Mouse (Mus musculus): ENCODE measurements around the gene Adgrf4.
A peak's percentile ranks its signal among the peaks of the same experiment; 100 is the strongest.

The Adgrf4 gene

DNA sequence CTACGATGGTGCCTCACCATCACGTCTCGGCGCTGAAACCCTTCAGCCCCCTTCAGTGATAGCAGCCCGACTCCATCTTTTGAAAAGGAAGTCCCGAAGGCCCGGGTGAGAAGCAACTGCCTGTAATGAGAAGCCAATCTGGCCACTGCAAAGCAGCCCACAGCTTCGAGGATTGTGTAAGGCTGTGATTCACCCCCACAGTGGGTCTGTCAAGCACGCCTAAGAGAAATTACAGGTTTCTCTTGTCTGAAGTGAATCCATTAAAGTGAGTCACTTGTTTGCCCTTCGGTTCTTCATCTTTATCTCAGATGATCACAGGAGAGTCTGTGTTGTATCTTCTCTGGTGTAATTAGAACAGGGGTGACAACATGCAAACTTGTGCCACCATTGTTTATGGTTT, at the start of gene Adgrf4:
TSS of gene Adgrf4 (minus strand) at position 149 of the 400 bp plus-strand sequence.
- no peak for DNase-seq

DNA sequence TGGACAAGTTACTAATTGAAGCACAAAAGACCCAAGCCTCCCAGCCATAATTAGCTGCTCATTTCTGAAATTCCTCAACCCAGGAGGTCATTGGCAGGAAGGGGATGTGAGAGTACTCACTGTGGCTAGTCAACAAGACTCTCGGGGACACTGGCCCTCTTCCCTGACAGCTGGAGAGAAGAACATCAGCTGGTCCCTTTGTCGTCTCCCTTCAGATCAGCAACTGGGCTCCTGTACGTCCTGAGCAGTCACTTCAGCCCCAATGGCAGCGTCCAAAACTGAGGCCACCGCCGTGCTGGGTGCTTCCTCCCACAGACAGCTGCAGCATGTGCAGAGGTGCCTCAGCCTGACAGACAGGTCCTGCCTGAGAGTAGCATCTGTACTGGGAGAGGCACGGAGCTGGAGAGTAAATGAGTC, 49.7 kb upstream of the Adgrf4 start, which contains the start of gene Adgrf2:
TSS of gene Adgrf2 (minus strand) at position 379 of the 417 bp plus-strand sequence.
- peak; percentile 14 for DNase-seq

DNA sequence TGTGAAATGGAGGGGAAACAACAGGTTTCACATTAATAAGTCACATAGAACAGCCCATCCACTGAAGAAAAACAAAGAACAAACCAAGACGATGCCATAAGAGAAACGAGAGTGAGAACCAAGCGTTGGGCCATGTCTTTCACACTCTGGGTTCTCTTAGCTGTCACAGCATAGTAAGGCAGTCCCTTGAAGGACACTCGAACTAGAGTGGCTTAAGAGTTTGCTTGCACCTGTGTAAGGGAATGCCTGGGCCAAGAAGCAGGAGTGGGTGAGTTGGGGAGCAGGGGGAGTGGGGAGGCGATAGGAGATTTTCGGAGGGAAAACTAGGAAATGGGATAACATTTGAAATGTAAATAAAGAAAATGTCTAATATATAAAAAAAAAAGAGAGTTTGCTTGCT, 46.7 kb upstream of the Adgrf4 start:
- no peak for DNase-seq

DNA sequence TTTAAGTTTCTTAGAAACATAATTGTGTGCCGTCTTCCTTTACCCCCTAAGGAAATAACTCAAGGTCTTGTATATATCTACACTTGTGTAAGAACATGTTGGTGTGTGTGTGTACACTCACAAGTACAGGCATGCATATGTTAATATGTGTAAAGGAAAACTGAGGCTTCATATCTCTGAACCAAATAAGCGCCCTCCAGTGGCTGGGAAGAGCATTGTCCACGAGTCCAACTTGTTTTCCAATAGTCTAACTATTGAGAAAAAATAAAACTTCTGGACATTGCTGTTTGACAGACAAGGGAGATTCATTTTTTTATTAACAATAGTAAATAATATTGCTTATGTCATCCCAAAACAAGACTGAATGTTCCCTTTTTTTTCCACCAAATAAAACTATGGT, 25.1 kb upstream of the Adgrf4 start:
- DNase-seq, result no peak

DNA sequence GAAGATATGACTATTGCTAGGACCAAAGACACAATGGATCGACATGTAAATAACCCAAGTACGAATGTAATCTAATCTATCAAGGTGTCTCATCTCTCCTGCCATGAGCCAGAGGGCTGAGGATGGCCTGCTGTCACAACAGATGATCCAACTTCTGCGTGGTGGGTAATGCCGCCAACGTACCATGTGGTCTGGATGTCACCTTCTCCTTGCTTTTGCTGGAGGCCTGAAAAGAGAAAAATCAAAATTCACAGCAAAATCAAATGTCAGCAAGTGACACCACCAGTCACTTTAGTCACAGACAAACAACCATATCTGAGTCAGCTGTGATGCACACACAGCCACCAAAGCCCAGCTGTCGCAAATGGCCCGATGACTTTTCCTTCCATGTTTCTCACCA, 22.9 kb upstream of the Adgrf4 start:
- DNase-seq, result no peak

DNA sequence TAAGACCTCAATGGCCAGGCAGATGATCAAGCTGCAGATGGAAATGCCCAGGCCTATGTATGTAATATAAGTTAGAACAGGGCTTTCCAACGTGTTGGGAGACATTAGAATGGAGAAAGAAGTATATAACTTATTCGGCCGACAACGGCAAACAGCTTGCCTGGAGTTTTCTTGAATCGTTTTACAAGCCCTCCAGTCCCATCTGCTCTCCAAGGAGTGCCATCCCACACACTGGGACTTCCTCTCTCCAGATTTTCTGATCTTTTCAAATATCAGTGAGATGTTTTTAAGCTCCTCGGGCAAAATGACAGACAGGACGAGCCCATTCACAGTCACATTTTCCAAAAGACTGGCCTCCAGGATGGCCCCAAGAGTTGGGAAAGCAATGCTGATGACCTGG, 18.6 kb upstream of the Adgrf4 start:
- no peak for DNase-seq

DNA sequence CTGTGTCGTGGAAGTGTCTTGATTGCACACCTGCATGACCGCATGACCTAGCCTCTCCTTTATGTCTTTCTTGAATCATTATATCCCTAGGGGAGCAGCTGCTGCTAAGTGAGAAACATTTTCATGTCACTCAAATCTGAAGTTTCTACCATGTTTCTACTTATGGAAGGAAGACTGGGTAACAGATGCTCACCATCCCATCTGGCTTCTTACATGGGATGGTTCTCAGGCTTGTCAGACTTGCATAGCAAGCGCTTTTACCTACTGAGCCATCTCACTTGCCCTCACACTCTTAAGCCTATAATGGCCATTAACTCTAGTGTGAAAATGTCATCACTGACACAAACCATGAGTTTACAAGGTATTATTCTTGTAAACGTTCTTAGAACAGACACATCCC, 13.5 kb upstream of the Adgrf4 start:
- DNase-seq, result no peak

DNA sequence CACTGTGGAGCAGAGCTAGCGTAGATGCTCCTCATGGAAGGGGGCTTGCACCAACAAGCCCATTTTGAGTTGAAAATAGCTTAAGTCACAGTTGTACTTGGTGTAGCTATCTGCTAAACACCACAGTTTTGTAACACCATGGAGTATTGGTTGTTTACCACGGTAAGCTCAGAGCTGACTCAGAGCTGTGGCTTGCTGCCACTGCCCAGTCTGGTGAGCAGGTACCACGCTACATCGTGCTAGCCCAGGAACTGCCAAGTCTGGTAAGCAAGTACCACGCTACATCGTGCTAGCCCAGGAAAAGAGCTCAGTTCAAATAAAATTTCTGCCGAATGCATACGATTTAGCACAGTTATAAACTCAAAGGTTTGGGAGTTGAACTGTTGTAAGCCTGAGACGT, 10.1 kb upstream of the Adgrf4 start:
- DNase-seq, result no peak

DNA sequence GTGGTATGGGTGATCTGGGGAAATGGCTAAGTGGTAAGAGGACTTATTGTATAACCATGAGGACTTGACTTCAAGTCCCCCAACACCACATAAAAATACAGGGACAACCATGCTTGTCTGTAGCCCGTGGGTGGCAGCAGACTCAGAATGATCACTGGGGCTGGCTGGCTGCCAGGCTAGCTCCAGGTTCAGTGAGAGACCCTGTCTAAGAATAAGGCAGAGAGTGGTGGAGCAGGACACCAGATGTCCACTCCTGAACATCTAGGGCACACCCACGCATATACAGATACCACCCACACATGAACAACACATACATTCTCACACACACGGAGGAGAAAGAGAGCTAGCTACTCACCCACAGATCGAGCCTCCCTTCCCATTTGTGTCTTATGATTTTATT, 2.6 kb upstream of the Adgrf4 start:
- no peak for DNase-seq

DNA sequence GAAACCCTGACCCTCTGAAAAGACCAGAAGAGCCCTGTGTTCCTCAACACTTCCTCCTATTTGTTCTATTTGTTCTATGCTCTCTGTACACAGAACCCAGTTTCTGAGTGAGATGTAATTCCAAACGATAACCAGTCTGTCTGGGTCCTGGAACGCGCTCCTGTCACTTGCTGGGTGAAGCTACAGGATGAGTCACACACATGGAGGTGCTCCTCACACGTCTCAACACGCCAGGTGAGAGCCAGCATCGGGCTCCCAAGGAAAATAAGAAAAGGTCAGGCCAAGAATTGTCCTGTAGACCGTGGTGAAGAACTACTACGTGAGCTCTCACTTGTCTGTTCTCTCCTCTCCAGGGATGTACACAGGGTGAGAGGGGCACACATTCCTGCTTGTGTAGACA, 1.6 kb downstream of the Adgrf4 start:
- no peak for DNase-seq

DNA sequence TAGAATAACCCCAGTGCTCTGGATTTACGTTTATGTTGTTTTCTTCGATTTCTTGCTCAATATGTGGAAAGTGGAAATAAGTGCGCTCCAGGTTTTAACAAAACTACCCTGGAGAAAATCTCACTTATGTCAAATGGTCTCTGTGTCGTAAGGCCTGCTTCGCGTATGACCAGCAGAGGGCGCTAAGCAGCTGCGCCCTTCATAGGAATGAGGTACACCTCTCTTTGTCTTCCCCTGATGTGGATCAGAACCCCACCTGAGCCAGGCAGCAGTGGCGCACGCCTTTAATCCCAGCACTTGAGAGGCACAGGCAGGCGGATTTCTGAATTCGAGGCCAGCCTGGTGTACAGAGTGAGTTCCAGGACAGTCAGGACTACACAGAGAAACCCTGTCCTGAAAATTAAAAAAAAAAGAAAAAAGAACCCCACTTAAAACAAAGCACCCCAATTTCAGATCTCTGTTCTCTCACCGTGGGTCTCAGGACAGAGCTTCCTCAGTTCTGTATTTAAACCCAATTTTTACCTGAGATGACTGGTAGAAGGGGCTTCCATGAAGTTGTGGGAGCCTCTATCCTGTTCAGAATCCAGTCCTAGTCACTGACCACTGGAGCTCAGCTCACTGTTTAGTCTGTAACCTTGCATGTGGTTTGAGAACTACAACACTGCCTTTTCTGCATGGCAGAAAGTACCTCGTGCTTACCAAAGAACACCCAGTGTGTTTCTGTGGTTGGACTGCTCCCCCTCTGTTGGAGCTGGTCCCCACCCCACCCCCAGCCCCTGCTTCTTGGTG, 33.3 kb downstream of the Adgrf4 start:
- DNase-seq, result peak; percentile 34

DNA sequence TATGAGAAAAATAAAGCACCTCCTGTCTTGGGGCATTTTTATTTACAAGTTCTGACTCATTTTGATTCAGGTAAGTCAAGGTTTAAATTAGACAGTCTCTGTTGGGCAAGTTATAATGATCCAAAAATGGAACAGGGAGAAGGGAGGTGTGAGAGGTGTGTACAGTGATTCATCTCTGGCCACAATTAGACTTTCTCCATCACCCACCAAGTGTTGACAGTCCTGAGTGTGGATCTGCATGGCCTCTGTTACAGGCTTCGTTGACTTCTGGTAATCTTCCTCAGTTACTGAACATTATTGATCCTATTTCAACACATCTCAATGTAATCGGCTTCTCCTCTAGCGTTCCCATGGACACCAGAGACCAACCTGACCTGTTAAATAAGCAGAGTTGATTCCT, 48.7 kb downstream of the Adgrf4 start:
- no peak for DNase-seq

DNA sequence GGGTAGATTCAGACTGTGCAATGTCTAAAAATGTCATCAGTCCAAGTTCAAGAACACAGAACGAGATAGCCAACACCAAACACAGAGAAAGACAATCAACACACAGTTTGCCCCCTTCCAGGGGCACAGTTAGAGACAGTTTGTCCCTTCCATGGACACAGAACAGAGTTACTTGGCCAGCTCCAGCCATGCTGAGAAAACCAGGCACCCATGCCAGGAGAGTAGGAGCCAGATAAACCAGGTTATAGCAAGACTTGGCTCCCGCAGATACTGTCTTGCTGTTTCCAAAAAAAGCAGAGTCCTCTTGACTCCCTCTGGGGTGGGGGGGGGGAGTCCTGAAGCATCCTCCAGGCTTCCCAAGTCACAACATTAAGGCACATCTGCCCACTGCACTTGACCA, 61.9 kb downstream of the Adgrf4 start:
- no peak for DNase-seq

DNA sequence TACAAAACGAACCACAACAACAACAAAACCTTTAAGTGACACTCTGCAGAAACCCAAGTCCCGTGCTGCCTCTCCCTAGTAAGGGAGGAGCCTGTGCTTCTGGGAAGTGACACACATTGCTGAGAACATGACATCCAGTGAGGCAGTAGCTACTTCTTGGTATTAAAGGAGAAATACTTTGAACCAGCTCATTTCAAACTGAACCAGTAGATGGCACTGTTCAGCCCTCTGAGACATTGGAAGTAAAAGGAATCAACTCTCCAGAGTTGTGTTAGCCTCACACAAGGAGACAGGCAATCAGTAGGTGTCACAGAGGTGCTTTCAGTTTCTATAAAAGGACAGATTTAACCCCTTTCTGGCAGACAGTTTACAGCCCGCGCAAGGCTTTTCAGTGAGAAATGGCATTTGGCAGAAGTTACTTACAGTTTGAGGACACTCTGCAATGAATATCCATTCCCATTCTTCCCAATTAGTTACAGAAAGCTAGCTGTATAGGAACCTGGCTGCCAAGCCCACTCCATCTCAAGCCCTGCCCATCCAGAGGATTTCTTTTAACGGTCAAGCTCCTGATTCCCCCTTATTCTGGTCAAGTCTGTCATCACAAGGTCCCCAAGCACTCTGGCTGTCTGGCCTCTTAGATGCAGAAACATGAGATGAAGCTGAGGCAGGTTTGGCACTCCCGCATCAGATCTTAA, 78.9 kb downstream of the Adgrf4 start:
- peak; percentile 71 for DNase-seq

DNA sequence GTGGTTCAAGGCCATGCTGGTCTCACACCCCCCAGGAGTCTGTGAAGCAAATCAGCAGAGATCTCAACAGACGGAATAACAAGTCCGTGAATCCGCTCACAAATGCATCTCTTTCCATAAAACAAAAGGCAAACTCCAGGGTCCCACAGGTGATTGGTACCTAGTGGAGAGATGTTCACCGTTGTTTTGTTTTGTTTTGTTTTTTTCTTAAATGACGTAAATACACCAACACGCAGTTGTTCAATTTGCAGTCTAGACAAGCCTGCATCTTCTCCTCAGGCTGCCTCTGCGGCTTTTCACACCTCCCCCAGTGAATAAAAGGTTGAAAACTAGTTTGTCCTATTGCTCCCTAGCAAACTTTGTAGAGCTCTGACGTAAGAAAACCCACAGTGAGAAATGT, 80.8 kb downstream of the Adgrf4 start, which contains the start of gene Opn5:
TSS of gene Opn5 (minus strand) at position 101 of the 400 bp plus-strand sequence.
- no peak for DNase-seq

DNA sequence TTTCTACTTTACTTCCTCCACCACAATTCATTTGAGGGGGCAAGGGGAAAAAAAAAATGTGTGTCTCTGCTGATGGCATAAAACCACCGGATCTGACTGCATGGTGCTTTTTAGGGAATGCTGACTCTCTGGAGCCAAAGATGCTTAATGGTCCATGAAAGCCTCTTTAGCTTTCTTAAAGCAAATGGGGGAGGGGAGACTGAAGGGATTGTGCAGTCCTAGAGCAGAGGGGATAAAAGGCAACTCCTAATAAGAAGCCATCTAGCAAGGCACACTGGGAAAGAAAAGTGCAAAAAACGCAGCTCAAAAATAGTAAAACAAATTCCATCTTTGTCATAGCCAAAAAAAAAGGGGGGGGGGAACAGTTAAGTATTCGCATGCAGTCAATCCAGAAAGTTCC, 83.8 kb downstream of the Adgrf4 start:
- DNase-seq, result no peak

Data from kidney, adult 9 months (tissue).